Mouse (Mus musculus) G1E (cell line): Measurements from ENCODE around the gene Ms4a5.

Source experiments
- CTCF ChIP-seq: IDR thresholded peaks from 2 replicates; pipeline ENCODE4 v1.5.1; 2012; ENCODE audit warnings: low read depth, low read length, inconsistent platforms, mixed read lengths
- GATA1 ChIP-seq: IDR thresholded peaks from 2 replicates; pipeline ENCODE4 v1.6.1; 2012; ENCODE audit warnings: borderline replicate concordance, low read length, inconsistent platforms, mixed read lengths

DNA sequence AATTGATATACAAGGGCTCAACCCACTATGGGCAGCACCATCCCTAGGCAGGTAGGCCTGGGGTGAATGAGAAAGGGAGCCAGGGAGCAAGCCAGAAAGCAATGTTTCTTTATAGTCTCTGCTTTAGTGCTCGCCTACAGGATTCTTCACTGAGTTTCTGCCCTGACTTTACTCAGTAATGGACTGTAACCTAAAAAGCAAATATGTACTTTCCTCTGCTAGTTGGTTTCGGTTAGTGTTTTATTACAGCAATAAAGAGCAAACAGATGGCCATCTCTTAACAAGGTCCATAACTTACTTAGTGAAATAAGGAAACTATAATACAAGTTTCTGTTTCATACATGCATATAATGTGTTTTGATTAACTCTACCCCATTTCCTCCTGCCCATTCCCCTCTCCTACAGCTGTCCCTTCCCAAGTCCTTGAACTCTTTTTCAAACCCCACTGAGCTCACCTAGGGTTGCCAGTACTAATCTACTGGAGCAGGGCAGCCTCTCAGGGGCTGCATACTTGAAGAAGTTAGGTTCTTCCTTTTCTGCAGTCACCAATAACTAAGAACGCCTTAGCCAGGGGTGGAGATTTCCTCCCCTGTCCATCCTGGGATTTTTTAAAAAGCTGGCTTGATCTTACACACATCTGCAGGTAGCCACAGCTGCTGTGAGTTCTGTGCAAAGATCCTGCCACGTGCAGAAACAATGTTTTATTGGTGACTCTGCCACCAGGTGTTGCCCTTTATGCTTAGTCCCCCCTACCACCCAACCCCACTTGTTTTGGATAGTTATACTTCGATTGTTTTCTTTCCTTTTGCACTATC, 48.5 kb downstream of the Ms4a5 start:
- TF ChIP-seq CTCF = no peak
- no peak for TF ChIP-seq GATA1
